Mouse (Mus musculus) olfactory bulb, adult 2 months (tissue): ENCODE measurements around the gene Timd2.

Experiments
- CTCF ChIP-seq: fragments of 200-500 bp; IDR thresholded peaks from 2 replicates; pipeline ENCODE4 v1.5.1; 2012; ENCODE audit warnings: low read depth, mild to moderate bottlenecking, low read length, moderate library complexity; ENCODE audit not compliant: insufficient read depth
- POLR2A ChIP-seq: fragments of 200-500 bp; IDR thresholded peaks from 2 replicates; pipeline ENCODE4 v1.6.1; 2012; ENCODE audit warnings: mild to moderate bottlenecking, low read depth, low read length, moderate library complexity; ENCODE audit not compliant: insufficient read depth

DNA sequence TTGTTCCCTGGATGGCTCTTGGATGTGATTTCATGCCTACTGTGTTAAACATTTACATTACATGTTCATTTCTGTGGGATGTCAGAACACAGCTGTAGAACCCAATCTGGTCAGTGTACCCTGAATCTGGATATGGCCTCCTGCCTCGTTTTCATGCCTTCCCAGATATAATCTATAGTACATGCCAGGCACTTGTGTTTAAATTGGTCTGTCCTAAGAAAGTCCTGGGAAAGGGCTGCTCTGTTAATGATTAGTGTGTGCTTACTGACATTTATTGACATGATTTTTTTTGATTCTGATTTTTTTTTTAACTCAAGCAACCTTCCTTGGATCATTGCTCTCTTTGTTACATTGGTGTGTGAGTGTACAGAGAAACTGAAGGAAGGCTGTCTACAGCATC is 27.8 kb upstream of the Timd2 start:
- TF ChIP-seq CTCF (no peak), POLR2A (no peak)
